Mouse (Mus musculus): ENCODE data around the gene Zc3hav1l. TPM values are rescaled to one million over a fixed set of nuclear protein-coding genes. Genes with fewer than 3 reads are reported as not detected.

Gene Zc3hav1l
- polyA plus RNA-seq, 1 experiment from 2014 or later = 14.9 TPM

DNA sequence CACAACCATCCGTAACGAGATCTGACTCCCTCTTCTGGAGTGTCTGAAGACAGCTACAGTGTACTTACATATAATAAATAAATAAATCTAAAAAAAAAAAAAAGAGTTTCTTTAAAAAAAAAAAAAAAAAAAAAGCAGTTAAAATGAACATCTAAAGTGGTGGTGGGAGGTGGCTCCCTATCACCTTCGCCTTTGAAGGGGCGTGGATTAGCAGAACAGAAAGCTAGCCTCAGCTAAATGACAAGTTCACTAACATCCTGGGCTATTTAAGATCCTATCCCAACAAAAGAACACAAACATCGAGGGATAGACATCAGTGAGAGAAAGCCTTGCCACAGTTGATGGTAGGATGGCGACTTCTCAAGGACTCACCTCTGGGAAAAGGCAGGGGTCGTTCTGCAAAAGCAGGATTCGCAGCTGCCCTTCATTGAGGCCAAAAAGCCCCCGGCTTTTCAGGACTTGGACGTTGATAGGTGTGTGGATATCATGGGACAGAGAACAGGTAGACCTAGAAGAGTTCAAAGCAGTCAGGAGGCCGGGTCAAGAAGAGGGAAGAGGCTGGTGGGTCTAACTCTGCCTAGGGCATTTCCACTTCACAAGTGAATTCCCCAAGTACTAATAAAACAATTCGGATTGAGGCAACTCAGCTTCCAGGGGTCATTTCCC lies 1.3 kb downstream of the Zc3hav1l start:
- Histone ChIP-seq H3K27ac (ENCODE audit: low read depth, low read length) (peak overlapping the region; percentile 97), H3K27me3 (ENCODE audit: control insufficient read depth, insufficient read depth, low read length) (no peaks in the 10 kb centered on the region), H3K36me3 (ENCODE audit: control insufficient read depth, insufficient read depth, low read length) (peaks cover 34% of the 10 kb centered on the region), H3K9me3 (ENCODE audit: control insufficient read depth, low read length) (no peaks in the 10 kb centered on the region), H3K4me3 (ENCODE audit: low read length) (peak overlapping the region; percentile 92), H3K4me1 (ENCODE audit: control insufficient read depth, insufficient read depth, low read length) (peaks cover 6% of the 10 kb centered on the region), H3K4me2 (replicated peaks; ENCODE audit: low read depth, low read length) (peak overlapping the region; percentile 78), H3K9ac (ENCODE audit: low read depth, low read length) (peak overlapping the region; percentile 96)
- ATAC-seq (ENCODE audit: low FRiP score, low TSS enrichment) = 0 out of 2 replicates have a peak, but pooled peaks have one; percentile 17
- 31% methylated on average over 12 of the region's 12 CpGs for WGBS

DNA sequence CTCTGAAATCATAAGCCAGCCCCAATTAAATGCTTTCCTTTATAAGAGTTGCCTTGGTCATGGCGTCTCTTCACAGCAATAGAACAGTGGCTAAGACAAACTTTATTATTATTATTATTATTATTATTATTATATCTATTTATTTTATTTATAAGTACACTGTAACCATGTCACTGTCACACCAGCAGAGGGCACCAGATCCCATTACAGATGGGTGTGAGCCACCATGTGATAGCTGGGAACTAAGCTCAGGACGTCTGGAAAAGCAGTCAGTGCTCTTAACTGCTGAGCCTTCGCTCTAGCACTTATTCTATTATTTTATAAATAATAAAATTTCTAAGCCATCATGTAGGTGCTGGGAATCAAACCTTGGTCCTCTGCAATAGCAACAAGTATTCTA lies 5.4 kb downstream of the Zc3hav1l start:
- H3K36me3 ChIP-seq (ENCODE audit: control insufficient read depth, insufficient read depth, low read length) = peaks cover 66% of the 10 kb centered on the region
- WGBS = 80% methylated on average over 3 of the region's 3 CpGs

GRCm38 (mm10) chr6:38292871-38293646 lies 6.0 kb downstream of the Zc3hav1l start:
- Histone ChIP-seq H3K27ac (ENCODE audit: low read depth, low read length) (no peak overlapping the region), H3K27me3 (ENCODE audit: control insufficient read depth, insufficient read depth, low read length) (no peaks in the 10 kb centered on the region), H3K9me3 (ENCODE audit: control insufficient read depth, low read length) (no peaks in the 10 kb centered on the region), H3K4me1 (ENCODE audit: control insufficient read depth, insufficient read depth, low read length) (peaks cover 5% of the 10 kb centered on the region), H3K4me2 (replicated peaks; ENCODE audit: low read depth, low read length) (no peak overlapping the region), H3K9ac (ENCODE audit: low read depth, low read length) (no peak overlapping the region), H3K36me3 (ENCODE audit: control insufficient read depth, insufficient read depth, low read length) (peaks cover 72% of the 10 kb centered on the region), H3K4me3 (ENCODE audit: low read length) (no peak overlapping the region)
- WGBS = 65% methylated on average over 11 of the region's 11 CpGs
- ATAC-seq (ENCODE audit: low FRiP score, low TSS enrichment) = no peak

More for the DNA sequence above, 5.4 kb downstream of the Zc3hav1l start:
- Histone ChIP-seq H3K9ac (ENCODE audit: low read depth, low read length) (no peak overlapping the region), H3K27me3 (ENCODE audit: control insufficient read depth, insufficient read depth, low read length) (no peaks in the 10 kb centered on the region), H3K4me2 (replicated peaks; ENCODE audit: low read depth, low read length) (no peak overlapping the region), H3K4me3 (ENCODE audit: low read length) (no peak overlapping the region), H3K4me1 (ENCODE audit: control insufficient read depth, insufficient read depth, low read length) (peaks cover 6% of the 10 kb centered on the region), H3K9me3 (ENCODE audit: control insufficient read depth, low read length) (no peaks in the 10 kb centered on the region), H3K27ac (ENCODE audit: low read depth, low read length) (no peak overlapping the region)
- no peak for ATAC-seq (ENCODE audit: low FRiP score, low TSS enrichment)

DNA sequence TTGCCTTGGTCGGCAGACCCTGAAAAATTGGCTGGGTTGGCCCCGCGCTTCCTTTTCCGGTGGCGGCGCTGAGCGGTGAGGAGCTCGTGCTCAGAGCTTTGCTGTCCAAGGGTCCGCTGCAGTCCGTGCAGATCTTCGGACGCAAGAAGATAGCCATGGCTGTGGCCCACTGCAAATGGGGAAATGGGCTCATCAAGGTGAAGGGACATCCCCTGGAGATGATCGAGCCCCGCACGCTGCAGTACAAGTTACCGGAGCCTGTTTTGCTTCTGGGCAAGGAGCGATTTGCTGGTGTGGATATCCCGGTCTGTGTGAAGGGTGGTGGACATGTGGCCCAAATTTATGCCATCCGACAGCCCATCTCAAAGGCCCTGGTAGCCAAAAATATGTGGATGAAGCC lies 14.6 kb downstream of the Zc3hav1l start:
- Histone ChIP-seq H3K36me3 (ENCODE audit: control insufficient read depth, insufficient read depth, low read length) (peaks cover 56% of the 10 kb centered on the region), H3K4me1 (ENCODE audit: control insufficient read depth, insufficient read depth, low read length) (no peaks in the 10 kb centered on the region), H3K9ac (ENCODE audit: low read depth, low read length) (no peak overlapping the region), H3K27ac (ENCODE audit: low read depth, low read length) (no peak overlapping the region), H3K27me3 (ENCODE audit: control insufficient read depth, insufficient read depth, low read length) (no peaks in the 10 kb centered on the region), H3K4me2 (replicated peaks; ENCODE audit: low read depth, low read length) (no peak overlapping the region), H3K4me3 (ENCODE audit: low read length) (no peak overlapping the region), H3K9me3 (ENCODE audit: control insufficient read depth, low read length) (peaks cover 20% of the 10 kb centered on the region)
- ATAC-seq (ENCODE audit: low FRiP score, low TSS enrichment) = no peak
- 99% methylated on average over 19 of the region's 19 CpGs for WGBS

GRCm38 (mm10) chr6:38264466-38264865 lies 34.6 kb downstream of the Zc3hav1l start:
- H3K27me3 ChIP-seq (ENCODE audit: control insufficient read depth, insufficient read depth, low read length) = no peaks in the 10 kb centered on the region
- H3K36me3 ChIP-seq (ENCODE audit: control insufficient read depth, insufficient read depth, low read length) = no peaks in the 10 kb centered on the region
- 69% methylated on average over 7 of the region's 7 CpGs for WGBS
- no peaks in the 10 kb centered on the region for H3K4me1 ChIP-seq (ENCODE audit: control insufficient read depth, insufficient read depth, low read length)
- H3K9ac ChIP-seq (ENCODE audit: low read depth, low read length) = no peak overlapping the region
- no peak for ATAC-seq (ENCODE audit: low FRiP score, low TSS enrichment)
- H3K4me3 ChIP-seq (ENCODE audit: low read length) = no peak overlapping the region
- no peak overlapping the region for H3K4me2 ChIP-seq (replicated peaks; ENCODE audit: low read depth, low read length)
- no peak overlapping the region for H3K27ac ChIP-seq (ENCODE audit: low read depth, low read length)
- H3K9me3 ChIP-seq (ENCODE audit: control insufficient read depth, low read length) = no peaks in the 10 kb centered on the region

- Histone ChIP-seq H3K27me3 (ENCODE audit: control insufficient read depth, insufficient read depth, low read length) (no peaks in the 10 kb centered on the region), H3K4me2 (replicated peaks; ENCODE audit: low read depth, low read length) (no peak overlapping the region), H3K4me1 (ENCODE audit: control insufficient read depth, insufficient read depth, low read length) (no peaks in the 10 kb centered on the region), H3K9me3 (ENCODE audit: control insufficient read depth, low read length) (no peaks in the 10 kb centered on the region), H3K27ac (ENCODE audit: low read depth, low read length) (no peak overlapping the region), H3K4me3 (ENCODE audit: low read length) (no peak overlapping the region), H3K36me3 (ENCODE audit: control insufficient read depth, insufficient read depth, low read length) (no peaks in the 10 kb centered on the region), H3K9ac (ENCODE audit: low read depth, low read length) (no peak overlapping the region)
- no peak for ATAC-seq (ENCODE audit: low FRiP score, low TSS enrichment)
- 69% methylated on average over 5 of the region's 5 CpGs for WGBS
Observed at GRCm38 (mm10) chr6:38263393-38264159, 35.5 kb downstream of the Zc3hav1l start.

- Histone ChIP-seq H3K9ac (ENCODE audit: low read depth, low read length) (no peak overlapping the region), H3K27me3 (ENCODE audit: control insufficient read depth, insufficient read depth, low read length) (no peaks in the 10 kb centered on the region), H3K9me3 (ENCODE audit: control insufficient read depth, low read length) (no peaks in the 10 kb centered on the region), H3K4me2 (replicated peaks; ENCODE audit: low read depth, low read length) (no peak overlapping the region), H3K36me3 (ENCODE audit: control insufficient read depth, insufficient read depth, low read length) (no peaks in the 10 kb centered on the region), H3K27ac (ENCODE audit: low read depth, low read length) (no peak overlapping the region), H3K4me3 (ENCODE audit: low read length) (no peak overlapping the region), H3K4me1 (ENCODE audit: control insufficient read depth, insufficient read depth, low read length) (no peaks in the 10 kb centered on the region)
- WGBS = 70% methylated on average over 4 of the region's 4 CpGs
- ATAC-seq (ENCODE audit: low FRiP score, low TSS enrichment) = no peak
Observed at GRCm38 (mm10) chr6:38261877-38262276, 37.2 kb downstream of the Zc3hav1l start.

GRCm38 (mm10) chr6:38257506-38257905 lies 41.6 kb downstream of the Zc3hav1l start:
- H3K4me2 ChIP-seq (replicated peaks; ENCODE audit: low read depth, low read length) = no peak overlapping the region
- WGBS = 97% methylated on average over 8 of the region's 8 CpGs
- no peaks in the 10 kb centered on the region for H3K27me3 ChIP-seq (ENCODE audit: control insufficient read depth, insufficient read depth, low read length)
- peaks cover 5% of the 10 kb centered on the region for H3K4me1 ChIP-seq (ENCODE audit: control insufficient read depth, insufficient read depth, low read length)
- H3K9me3 ChIP-seq (ENCODE audit: control insufficient read depth, low read length) = no peaks in the 10 kb centered on the region
- no peak overlapping the region for H3K4me3 ChIP-seq (ENCODE audit: low read length)
- no peak overlapping the region for H3K27ac ChIP-seq (ENCODE audit: low read depth, low read length)
- ATAC-seq (ENCODE audit: low FRiP score, low TSS enrichment) = no peak
- H3K9ac ChIP-seq (ENCODE audit: low read depth, low read length) = no peak overlapping the region
- no peaks in the 10 kb centered on the region for H3K36me3 ChIP-seq (ENCODE audit: control insufficient read depth, insufficient read depth, low read length)
